Mouse (Mus musculus): ENCODE data around the gene Acbd3. TPM values are rescaled to one million over a fixed set of nuclear protein-coding genes. Genes with fewer than 3 reads are reported as not detected.
A peak's percentile ranks its signal among the peaks of the same experiment; 100 is the strongest.

The Acbd3 gene
- polyA plus RNA-seq (2014; fragmentation: Nextera tagmentation; extraction: Ambion mirVana): 26.3 and 27.0 TPM in 2 replicates

- no peak for TF ChIP-seq CTCF (IDR thresholded peaks at IDR 0.05; ENCODE audit: low read depth)
- 0% methylated on average over 52 of the region's 52 CpGs for WGBS
- peak; percentile 91 for ATAC-seq (ENCODE audit: insufficient read depth)
Observed at GRCm38 (mm10) chr1:180725704-180726179, at the start of gene Acbd3. Gene Acbd3 (plus strand): TSS chr1:180726043.

GRCm38 (mm10) chr1:180691284-180691683 is 34.6 kb upstream of the Acbd3 start:
- ATAC-seq (ENCODE audit: insufficient read depth): no peak
- H3K27me3 ChIP-seq (ENCODE audit: insufficient read depth, low read length): peaks cover 7% of the 10 kb centered on the region
- no peak for TF ChIP-seq CTCF (IDR thresholded peaks at IDR 0.05; ENCODE audit: low read depth)
- 80% methylated on average over 7 of the region's 7 CpGs for WGBS
- H3K9ac ChIP-seq: no peak overlapping the region
- no peak for DNase-seq
- H3K27ac ChIP-seq (ENCODE audit: low read depth): no peak overlapping the region
- no peaks in the 10 kb centered on the region for H3K9me3 ChIP-seq (ENCODE audit: low read depth, low read length)
- H3K36me3 ChIP-seq (ENCODE audit: insufficient read depth): peaks cover 46% of the 10 kb centered on the region
- H3K4me2 ChIP-seq: no peak overlapping the region
- H3K4me3 ChIP-seq (ENCODE audit: low read depth, low read length): no peak overlapping the region
- H3K4me1 ChIP-seq (ENCODE audit: insufficient read depth): no peaks in the 10 kb centered on the region

More at GRCm38 (mm10) chr1:180725704-180726179, at the start of gene Acbd3:
- peaks cover 11% of the 10 kb centered on the region for H3K4me1 ChIP-seq (ENCODE audit: insufficient read depth)
- peak; percentile 97 for DNase-seq
- H3K9me3 ChIP-seq (ENCODE audit: low read depth, low read length): no peaks in the 10 kb centered on the region
- peak within 1 kb of the TSS; percentile 97 for H3K9ac ChIP-seq
- no peaks in the 10 kb centered on the region for H3K27me3 ChIP-seq (ENCODE audit: insufficient read depth, low read length)
- peak within 1 kb of the TSS; percentile 100 for H3K4me3 ChIP-seq (ENCODE audit: low read depth, low read length)
- H3K36me3 ChIP-seq (ENCODE audit: insufficient read depth): no peaks in the 10 kb centered on the region
- peak within 1 kb of the TSS; percentile 91 for H3K27ac ChIP-seq (ENCODE audit: low read depth)
- peak within 1 kb of the TSS; percentile 66 for H3K4me2 ChIP-seq

GRCm38 (mm10) chr1:180696626-180697352 is 29.1 kb upstream of the Acbd3 start, which contains the start of gene Mixl1:
Gene Mixl1 (minus strand): TSS chr1:180697034.
- Histone ChIP-seq H3K4me2 (peak within 1 kb of the TSS; percentile 73), H3K4me1 (ENCODE audit: insufficient read depth) (no peaks in the 10 kb centered on the region), H3K27me3 (ENCODE audit: insufficient read depth, low read length) (peaks cover 34% of the 10 kb centered on the region), H3K9ac (peak within 1 kb of the TSS; percentile 43), H3K36me3 (ENCODE audit: insufficient read depth) (0 out of 2 replicates have a peak, but pooled peaks cover 5% of the 10 kb centered on the region), H3K4me3 (ENCODE audit: low read depth, low read length) (peak within 1 kb of the TSS; percentile 46), H3K27ac (ENCODE audit: low read depth) (no peak within 1 kb of the TSS), H3K9me3 (ENCODE audit: low read depth, low read length) (no peaks in the 10 kb centered on the region)
- no peak for TF ChIP-seq CTCF (IDR thresholded peaks at IDR 0.05; ENCODE audit: low read depth)
- DNase-seq (peak; percentile 61), ATAC-seq (ENCODE audit: insufficient read depth) (peak; percentile 67; the same call in 1 of the 2 replicates)
- WGBS: 2% methylated on average over 79 of the region's 79 CpGs

GRCm38 (mm10) chr1:180698063-180698462 is 27.8 kb upstream of the Acbd3 start:
- Histone ChIP-seq H3K4me1 (ENCODE audit: insufficient read depth) (no peaks in the 10 kb centered on the region), H3K36me3 (ENCODE audit: insufficient read depth) (no peaks in the 10 kb centered on the region), H3K4me2 (no peak overlapping the region), H3K9me3 (ENCODE audit: low read depth, low read length) (no peaks in the 10 kb centered on the region), H3K27me3 (ENCODE audit: insufficient read depth, low read length) (peaks cover 34% of the 10 kb centered on the region), H3K9ac (no peak overlapping the region), H3K4me3 (ENCODE audit: low read depth, low read length) (no peak overlapping the region), H3K27ac (ENCODE audit: low read depth) (no peak overlapping the region)
- no peak for TF ChIP-seq CTCF (IDR thresholded peaks at IDR 0.05; ENCODE audit: low read depth)
- DNase-seq (no peak), ATAC-seq (ENCODE audit: insufficient read depth) (no peak)
- 53% methylated on average over 5 of the region's 5 CpGs for WGBS

- no peak overlapping the region for H3K27ac ChIP-seq (ENCODE audit: low read depth)
- DNase-seq (peak; percentile 36), ATAC-seq (ENCODE audit: insufficient read depth) (no peak)
- 30% methylated on average over 6 of the region's 6 CpGs for WGBS
- no peak for TF ChIP-seq CTCF (IDR thresholded peaks at IDR 0.05; ENCODE audit: low read depth)
- H3K36me3 ChIP-seq (ENCODE audit: insufficient read depth): no peaks in the 10 kb centered on the region
- H3K4me3 ChIP-seq (ENCODE audit: low read depth, low read length): no peak overlapping the region
- peak overlapping the region; percentile 42 for H3K4me2 ChIP-seq
- H3K9me3 ChIP-seq (ENCODE audit: low read depth, low read length): no peaks in the 10 kb centered on the region
- H3K9ac ChIP-seq: no peak overlapping the region
- peaks cover 6% of the 10 kb centered on the region; the same call in 1 of the 2 replicates for H3K27me3 ChIP-seq (ENCODE audit: insufficient read depth, low read length)
- no peaks in the 10 kb centered on the region for H3K4me1 ChIP-seq (ENCODE audit: insufficient read depth)
Observed at GRCm38 (mm10) chr1:180703400-180703799, 22.4 kb upstream of the Acbd3 start.

- ATAC-seq (ENCODE audit: insufficient read depth): no peak
- H3K9me3 ChIP-seq (ENCODE audit: low read depth, low read length): no peaks in the 10 kb centered on the region
- H3K4me2 ChIP-seq: no peak overlapping the region
- 0 out of 2 replicates have a peak, but pooled peaks cover 5% of the 10 kb centered on the region for H3K4me1 ChIP-seq (ENCODE audit: insufficient read depth)
- H3K36me3 ChIP-seq (ENCODE audit: insufficient read depth): no peaks in the 10 kb centered on the region
- DNase-seq: peak; percentile 4
- WGBS: 29% methylated on average over 3 of the region's 3 CpGs
- no peak overlapping the region for H3K9ac ChIP-seq
- H3K27ac ChIP-seq (ENCODE audit: low read depth): no peak overlapping the region
- H3K4me3 ChIP-seq (ENCODE audit: low read depth, low read length): no peak overlapping the region
- H3K27me3 ChIP-seq (ENCODE audit: insufficient read depth, low read length): no peaks in the 10 kb centered on the region
- TF ChIP-seq CTCF (IDR thresholded peaks at IDR 0.05; ENCODE audit: low read depth): no peak
Observed at GRCm38 (mm10) chr1:180707368-180707767, 18.5 kb upstream of the Acbd3 start.

- no peak overlapping the region for H3K27ac ChIP-seq (ENCODE audit: low read depth)
- no peaks in the 10 kb centered on the region for H3K27me3 ChIP-seq (ENCODE audit: insufficient read depth, low read length)
- 62% methylated on average over 3 of the region's 3 CpGs for WGBS
- no peak for TF ChIP-seq CTCF (IDR thresholded peaks at IDR 0.05; ENCODE audit: low read depth)
- H3K4me3 ChIP-seq (ENCODE audit: low read depth, low read length): no peak overlapping the region
- H3K9me3 ChIP-seq (ENCODE audit: low read depth, low read length): no peaks in the 10 kb centered on the region
- no peaks in the 10 kb centered on the region for H3K36me3 ChIP-seq (ENCODE audit: insufficient read depth)
- ATAC-seq (ENCODE audit: insufficient read depth) (no peak), DNase-seq (no peak)
- H3K4me2 ChIP-seq: no peak overlapping the region
- no peak overlapping the region for H3K9ac ChIP-seq
- H3K4me1 ChIP-seq (ENCODE audit: insufficient read depth): 0 out of 2 replicates have a peak, but pooled peaks cover 5% of the 10 kb centered on the region
Observed at GRCm38 (mm10) chr1:180707813-180708212, 18.0 kb upstream of the Acbd3 start.
